Comparison of ENCODE assay signal across 17 mouse cellular contexts in genomic region chr10:41588616-41589015, GRCm38 (mm10).
"Had no signal": no experiment of that assay in that cellular context is flagged by ENCODE, and none has a peak within 500 bp of the region (broad histone marks: within the 10 kb centered on the region; RNA-seq: fewer than 3 reads in every experiment).

No protein-coding gene starts in this region.

- H3K36me3 ChIP-seq: kidney, embryonic 15.5 days; lung, embryonic 15.5 days; midbrain, embryonic 10.5 days; midbrain, embryonic 13.5 days had no signal

- H3K4me1 ChIP-seq: lung, embryonic 15.5 days; midbrain, embryonic 10.5 days; midbrain, embryonic 13.5 days had no signal

- H3K9me3 ChIP-seq: kidney, embryonic 15.5 days; lung, embryonic 15.5 days; midbrain, embryonic 10.5 days; midbrain, embryonic 13.5 days had no signal

- H3K4me3 ChIP-seq: kidney, embryonic 15.5 days; left cerebral cortex, adult 2 months; lung, embryonic 15.5 days; megakaryocyte, embryonic 14.5 days; midbrain, embryonic 10.5 days; midbrain, embryonic 13.5 days had no signal

- H3K27me3 ChIP-seq: kidney, embryonic 15.5 days; lung, embryonic 15.5 days; midbrain, embryonic 13.5 days had no signal

- H3K9ac ChIP-seq: kidney, embryonic 15.5 days; lung, embryonic 15.5 days; midbrain, embryonic 13.5 days had no signal

- H3K27ac ChIP-seq: hindbrain, postnatal 0 days; kidney, embryonic 15.5 days; left cerebral cortex, adult 2 months; lung, embryonic 15.5 days; midbrain, embryonic 10.5 days; midbrain, embryonic 13.5 days had no signal

- ATAC-seq: hindbrain, postnatal 0 days; midbrain, embryonic 13.5 days had no signal

- H3K4me2 ChIP-seq: kidney, embryonic 15.5 days; lung, embryonic 15.5 days; midbrain, embryonic 13.5 days had no signal

- DNase-seq: kidney, adult 8-10 months; kidney, postnatal 10 days; kidney, postnatal 36 days; layer of hippocampus, postnatal 36 days; lung, adult 18-20 months; lung, postnatal 10 days; lung, postnatal 36 days; thymus, adult 2 months; thymus, postnatal 14 days; thymus, postnatal 4 days had no signal
